Mouse (Mus musculus) heart, postnatal 0 days (tissue): ENCODE results near the gene Clba1.

Source experiments
- CTCF ChIP-seq: IDR thresholded peaks from 2 replicates; pipeline ENCODE4 v1.5.1; 2016; ENCODE audit warnings: antibody characterized with exemption, control low read depth, low read depth
- EP300 ChIP-seq: IDR thresholded peaks from 2 replicates; pipeline ENCODE4 v1.6.1; 2016; ENCODE audit warnings: antibody characterized with exemption, low read depth

GRCm38 (mm10) chr12:112763176-112763575 lies 45.6 kb upstream of the Clba1 start:
- no peak for TF ChIP-seq EP300
- TF ChIP-seq CTCF = no peak
